Mouse (Mus musculus) erythroblast, embryonic 14.5 days (primary cell): ENCODE data around the gene Slf1. TPM values are rescaled to one million over a fixed set of nuclear protein-coding genes. Genes with fewer than 3 reads are reported as not detected.

Source experiments
- H3K27me3 ChIP-seq: 2 replicates; pipeline ENCODE4 v1.6.1; 2012; ENCODE audit warnings: inconsistent platforms; ENCODE audit not compliant: control insufficient read depth
- H3K36me3 ChIP-seq: 2 replicates; pipeline ENCODE4 v1.6.1; 2012; ENCODE audit warnings: mild to moderate bottlenecking, inconsistent platforms; ENCODE audit not compliant: control insufficient read depth
- H3K4me1 ChIP-seq: 2 replicates; pipeline ENCODE4 v1.6.1; 2012; ENCODE audit warnings: inconsistent platforms; ENCODE audit not compliant: control insufficient read depth
- H3K4me3 ChIP-seq: replicated peaks from 2 replicates; pipeline ENCODE3; 2012; ENCODE audit warnings: moderate library complexity, mild to moderate bottlenecking, inconsistent platforms
- H3K9me3 ChIP-seq: 2 replicates; pipeline ENCODE4 v1.6.1; 2012; ENCODE audit warnings: low read length, inconsistent platforms, mixed read lengths; ENCODE audit not compliant: control insufficient read depth
- GATA1 ChIP-seq: IDR thresholded peaks from 2 replicates; pipeline ENCODE4 v1.6.1; 2012; ENCODE audit warnings: low read length, inconsistent platforms, mixed read lengths
- TAL1 ChIP-seq: IDR thresholded peaks from 3 replicates; pipeline ENCODE4 v1.6.1; 2012; ENCODE audit warnings: low read length, inconsistent platforms, mixed read lengths
- polyA plus RNA-seq: library from polyadenylated mRNA; stranded (reverse); fragments of >175 nt; gene quantifications from 2 replicates; pipeline ENCODE4 v1.2.3, GENCODE M21; 2012

The Slf1 gene
- polyA plus RNA-seq, 1 experiment: 0.07 TPM

DNA sequence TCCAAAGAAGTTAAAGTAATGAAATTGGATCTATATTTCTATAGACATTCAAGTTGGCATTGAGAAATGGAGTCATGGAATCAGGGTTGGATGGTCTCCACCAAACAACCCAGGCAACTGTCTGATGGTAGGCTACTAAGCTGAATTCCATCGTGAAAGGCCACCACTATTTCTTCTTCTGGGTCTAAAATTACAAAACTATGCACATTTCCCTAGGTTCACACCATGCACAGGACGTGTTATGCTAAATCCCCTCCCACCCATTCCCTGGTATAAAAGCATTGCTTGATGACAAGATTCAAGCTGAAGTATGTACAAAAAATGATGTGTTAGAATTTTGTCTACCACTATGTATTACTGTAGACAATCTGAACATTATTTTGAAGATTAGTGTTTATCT is 116.4 kb downstream of the Slf1 start:
- TF ChIP-seq TAL1 (no peak), GATA1 (no peak)
- no peaks in the 10 kb centered on the region for H3K4me1 ChIP-seq
- H3K4me3 ChIP-seq: no peak overlapping the region
- no peaks in the 10 kb centered on the region for H3K27me3 ChIP-seq
- H3K9me3 ChIP-seq: no peaks in the 10 kb centered on the region
- no peaks in the 10 kb centered on the region for H3K36me3 ChIP-seq

DNA sequence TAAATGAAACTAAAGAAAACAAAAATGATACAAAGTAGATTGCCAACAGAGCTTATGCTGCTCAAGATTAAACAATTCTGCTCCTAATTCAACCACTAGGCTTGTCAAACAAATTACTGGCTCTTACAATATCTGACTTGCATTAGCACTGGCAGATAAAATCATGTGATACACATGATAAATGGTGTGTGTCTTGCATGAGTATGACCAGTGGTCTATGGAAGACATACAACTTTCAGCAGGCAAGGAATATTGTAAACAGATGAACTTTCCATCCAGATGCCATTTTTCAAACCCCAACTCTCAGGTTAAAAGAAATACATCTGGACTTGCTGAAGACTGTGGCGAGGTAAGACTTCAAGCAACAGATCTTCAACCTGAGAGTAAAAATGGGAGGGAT is 131.6 kb downstream of the Slf1 start:
- Histone ChIP-seq H3K9me3 (no peaks in the 10 kb centered on the region), H3K36me3 (no peaks in the 10 kb centered on the region), H3K27me3 (no peaks in the 10 kb centered on the region), H3K4me3 (no peak overlapping the region), H3K4me1 (no peaks in the 10 kb centered on the region)
- TF ChIP-seq TAL1 (no peak), GATA1 (no peak)

DNA sequence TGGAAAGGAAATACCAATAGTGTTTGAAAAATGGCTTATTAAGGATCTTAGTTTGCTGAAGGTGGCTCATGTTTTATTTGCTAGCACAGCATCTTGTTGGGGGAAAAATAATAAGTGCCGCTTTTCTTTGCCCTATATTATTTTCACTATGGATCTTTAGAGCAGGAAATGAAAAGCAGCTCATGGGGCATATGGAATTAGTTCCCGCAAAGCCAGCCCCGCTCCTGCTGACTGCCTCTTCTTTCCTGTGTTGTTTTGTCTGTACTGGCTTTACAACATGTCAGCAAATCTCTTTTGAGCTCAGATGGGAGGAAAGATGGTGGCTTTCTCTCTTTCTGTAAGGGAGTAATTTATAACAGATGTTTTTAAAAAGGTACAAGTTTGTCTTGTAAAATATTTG is 132.6 kb downstream of the Slf1 start:
- H3K9me3 ChIP-seq: no peaks in the 10 kb centered on the region
- no peaks in the 10 kb centered on the region for H3K27me3 ChIP-seq
- H3K4me3 ChIP-seq: no peak overlapping the region
- no peaks in the 10 kb centered on the region for H3K4me1 ChIP-seq
- no peaks in the 10 kb centered on the region for H3K36me3 ChIP-seq
- TF ChIP-seq GATA1: no peak
- no peak for TF ChIP-seq TAL1

Other genes starting within 250 kb of the Slf1 start
- not detected in 2 replicates for gene 2210408I21Rik, start 67 bp upstream of the Slf1 start, polyA plus RNA-seq